Mouse (Mus musculus): ENCODE data around the gene 1190005I06Rik. TPM values are rescaled to one million over a fixed set of nuclear protein-coding genes. Genes with fewer than 3 reads are reported as not detected.
A peak's percentile ranks its signal among the peaks of the same experiment; 100 is the strongest.

The 1190005I06Rik gene
- 2.3 and 2.8 TPM in 2 replicates for polyA plus RNA-seq (2016; fragmentation: Nextera tagmentation; extraction: Ambion mirVana)

DNA sequence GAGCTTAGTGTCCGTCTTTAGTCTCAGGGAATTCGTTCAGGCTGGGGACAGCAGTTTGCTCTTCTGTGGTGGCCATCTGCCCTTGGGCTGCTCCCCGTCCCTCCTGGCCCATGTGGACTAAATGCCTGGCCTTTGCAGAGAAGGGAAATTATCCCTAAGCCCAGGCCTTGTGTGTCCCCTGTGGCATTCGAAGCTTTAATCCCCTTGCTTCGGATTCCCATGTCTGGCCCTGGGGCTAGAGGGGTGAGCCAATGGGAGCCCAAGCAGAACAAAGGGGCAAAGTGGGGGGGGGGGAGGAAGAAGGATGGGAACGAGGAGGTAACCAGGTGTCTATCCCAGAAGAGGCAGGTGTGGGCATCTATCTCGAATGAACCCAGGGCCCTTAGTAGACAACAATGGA is at the start of gene 1190005I06Rik:
1190005I06Rik (minus strand) TSS at position 101 of the 400 bp plus-strand sequence.
- Histone ChIP-seq H3K27me3 (ENCODE audit: poor library complexity, severe bottlenecking) (no peaks in the 10 kb centered on the region), H3K27ac (peak within 1 kb of the TSS; percentile 60; the same call in 1 of the 2 replicates), H3K36me3 (replicated peaks) (peaks cover 14% of the 10 kb centered on the region), H3K9me3 (no peaks in the 10 kb centered on the region), H3K4me1 (peaks cover 19% of the 10 kb centered on the region), H3K4me3 (no peak within 1 kb of the TSS)
- no peak for DNase-seq (ENCODE audit: extremely low spot score, low spot score)
- 32% methylated on average over 7 of the region's 7 CpGs for WGBS

DNA sequence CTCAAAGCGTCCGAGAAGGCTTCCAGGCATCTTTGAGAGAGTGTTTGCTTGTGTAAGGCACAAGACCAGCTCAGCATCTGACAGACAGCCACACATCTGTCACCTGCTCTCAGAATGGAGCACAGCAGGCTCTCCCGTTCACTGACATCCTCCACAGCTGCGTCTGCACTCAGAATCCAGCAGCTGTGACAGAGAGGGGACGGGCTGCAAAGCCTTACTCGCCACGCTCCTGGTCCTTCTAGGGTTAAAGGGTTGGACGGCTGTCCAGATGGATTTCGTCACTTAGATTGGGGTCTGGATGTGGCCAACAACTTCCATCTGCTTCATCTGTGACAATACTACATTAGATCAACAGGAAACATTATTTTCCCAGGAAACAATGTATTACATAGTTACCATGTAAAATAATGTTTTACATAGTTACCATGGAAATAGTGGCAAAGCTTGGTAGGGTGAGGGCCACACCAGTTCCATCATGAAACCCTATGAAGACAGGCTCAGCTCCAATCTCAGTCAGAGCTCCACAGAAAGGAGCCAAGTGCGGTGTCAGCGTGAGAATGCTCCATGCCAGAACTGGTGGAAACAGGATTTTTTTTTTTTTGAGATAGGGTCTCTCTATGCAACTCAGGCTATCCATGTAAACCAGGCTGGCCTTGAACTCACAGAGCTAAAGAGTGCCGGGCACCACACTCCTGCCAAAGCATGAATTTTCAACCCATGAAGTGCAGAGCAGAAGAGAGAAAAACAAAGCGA is 49.1 kb upstream of the 1190005I06Rik start:
- no peak overlapping the region for H3K4me3 ChIP-seq
- no peak overlapping the region for H3K27ac ChIP-seq
- H3K36me3 ChIP-seq (replicated peaks), result no peaks in the 10 kb centered on the region
- DNase-seq (ENCODE audit: extremely low spot score, low spot score), result no peak
- H3K9me3 ChIP-seq, result peaks cover 7% of the 10 kb centered on the region; the same call in 1 of the 2 replicates
- peaks cover 3% of the 10 kb centered on the region; the same call in 1 of the 2 replicates for H3K27me3 ChIP-seq (ENCODE audit: poor library complexity, severe bottlenecking)
- WGBS, result 76% methylated on average over 13 of the region's 13 CpGs
- H3K4me1 ChIP-seq, result peaks cover 14% of the 10 kb centered on the region

DNA sequence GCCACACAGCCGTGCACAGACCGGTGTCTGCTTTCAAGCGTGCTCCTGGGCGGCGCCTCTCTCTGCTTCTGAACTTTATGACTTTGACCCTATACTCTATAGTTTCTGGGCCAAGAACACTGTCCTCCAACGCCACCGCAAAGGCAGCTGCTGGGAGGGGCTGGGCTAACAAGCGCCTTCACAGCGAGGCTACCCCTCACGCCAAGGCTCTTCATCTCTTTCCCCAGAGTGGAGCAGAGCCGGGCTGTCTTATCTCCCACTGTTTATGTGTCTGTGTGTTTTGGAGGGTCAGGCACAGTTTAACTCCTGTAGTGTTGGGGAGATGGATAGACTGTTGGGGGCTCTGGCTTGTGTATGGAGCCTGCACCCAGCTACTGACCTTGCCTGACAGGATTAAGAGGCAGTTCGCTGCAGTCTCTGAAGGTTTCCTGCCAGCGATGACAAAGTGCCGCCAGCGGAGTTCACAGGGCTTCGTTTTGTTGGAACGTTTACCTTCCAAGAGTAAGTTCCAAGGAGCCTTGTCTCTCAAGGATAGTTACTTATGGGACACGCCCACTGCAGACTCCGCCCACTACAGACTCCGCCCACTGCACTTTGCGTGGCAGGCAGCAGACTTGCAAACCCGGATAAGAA is 46.5 kb upstream of the 1190005I06Rik start:
- no peak for DNase-seq (ENCODE audit: extremely low spot score, low spot score)
- Histone ChIP-seq H3K4me3 (no peak overlapping the region), H3K27ac (no peak overlapping the region), H3K9me3 (peaks cover 7% of the 10 kb centered on the region; the same call in 1 of the 2 replicates), H3K36me3 (replicated peaks) (no peaks in the 10 kb centered on the region), H3K4me1 (peaks cover 14% of the 10 kb centered on the region), H3K27me3 (ENCODE audit: poor library complexity, severe bottlenecking) (no peaks in the 10 kb centered on the region)
- WGBS, result 64% methylated on average over 22 of the region's 22 CpGs

GRCm38 (mm10) chr8:120692934-120693333 is 45.5 kb upstream of the 1190005I06Rik start:
- Histone ChIP-seq H3K27me3 (ENCODE audit: poor library complexity, severe bottlenecking) (peaks cover 5% of the 10 kb centered on the region; the same call in 1 of the 2 replicates), H3K4me3 (no peak overlapping the region), H3K9me3 (peaks cover 2% of the 10 kb centered on the region; the same call in 1 of the 2 replicates), H3K27ac (no peak overlapping the region), H3K4me1 (peaks cover 14% of the 10 kb centered on the region), H3K36me3 (replicated peaks) (no peaks in the 10 kb centered on the region)
- no peak for DNase-seq (ENCODE audit: extremely low spot score, low spot score)
- 73% methylated on average over 4 of the region's 4 CpGs for WGBS

DNA sequence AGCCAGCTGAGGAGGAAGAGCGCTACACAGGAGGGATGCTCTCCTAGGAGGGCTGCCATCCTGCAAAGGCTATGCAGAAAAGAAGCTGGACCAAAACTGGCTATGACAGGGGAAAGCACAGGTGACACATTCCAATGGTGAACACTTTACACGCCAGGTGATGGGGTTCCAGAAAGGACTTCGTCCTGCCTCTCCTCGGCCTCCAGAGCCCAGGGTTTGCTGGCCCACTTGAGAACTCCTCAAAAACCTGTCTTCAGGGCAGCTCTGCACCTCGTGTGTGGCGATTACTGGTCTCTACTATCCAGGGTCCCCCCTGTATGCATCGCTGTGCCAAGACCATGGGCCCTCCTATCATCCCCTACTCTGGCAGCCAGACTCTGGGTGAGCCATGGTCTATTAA is 41.1 kb upstream of the 1190005I06Rik start:
- Histone ChIP-seq H3K27me3 (ENCODE audit: poor library complexity, severe bottlenecking) (peaks cover 16% of the 10 kb centered on the region), H3K4me3 (no peak overlapping the region), H3K9me3 (no peaks in the 10 kb centered on the region), H3K27ac (no peak overlapping the region), H3K4me1 (0 out of 2 replicates have a peak, but pooled peaks cover 6% of the 10 kb centered on the region), H3K36me3 (replicated peaks) (no peaks in the 10 kb centered on the region)
- WGBS, result 91% methylated on average over 7 of the region's 7 CpGs
- no peak for DNase-seq (ENCODE audit: extremely low spot score, low spot score)

- Histone ChIP-seq H3K36me3 (replicated peaks) (no peaks in the 10 kb centered on the region), H3K9me3 (no peaks in the 10 kb centered on the region), H3K27ac (no peak overlapping the region), H3K27me3 (ENCODE audit: poor library complexity, severe bottlenecking) (peaks cover 23% of the 10 kb centered on the region), H3K4me3 (no peak overlapping the region), H3K4me1 (0 out of 2 replicates have a peak, but pooled peaks cover 6% of the 10 kb centered on the region)
- no peak for DNase-seq (ENCODE audit: extremely low spot score, low spot score)
- 84% methylated on average over 8 of the region's 8 CpGs for WGBS
Measured at GRCm38 (mm10) chr8:120687786-120688185, 40.4 kb upstream of the 1190005I06Rik start.

DNA sequence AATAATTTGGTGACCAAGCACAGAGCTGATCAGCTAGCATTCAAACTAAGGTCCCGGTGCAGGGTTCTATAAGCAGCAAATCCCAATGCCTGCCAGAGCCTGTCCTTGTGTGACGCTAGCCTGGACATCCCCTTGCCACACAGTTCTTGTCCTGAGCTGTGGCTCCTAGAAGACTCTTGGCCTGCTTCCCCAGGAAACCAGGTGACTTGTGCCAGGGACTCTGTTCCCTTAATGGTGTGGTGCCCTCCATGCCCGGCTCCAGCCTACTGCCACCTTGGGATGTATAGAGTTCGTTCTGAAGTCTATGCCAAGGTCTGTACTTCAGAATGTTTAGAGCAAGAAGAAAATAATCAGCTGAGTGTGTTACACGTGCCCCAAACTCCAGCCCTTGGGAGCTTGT is 39.1 kb upstream of the 1190005I06Rik start:
- H3K27me3 ChIP-seq (ENCODE audit: poor library complexity, severe bottlenecking), result peaks cover 29% of the 10 kb centered on the region
- H3K27ac ChIP-seq, result no peak overlapping the region
- WGBS, result 82% methylated on average over 5 of the region's 5 CpGs
- H3K36me3 ChIP-seq (replicated peaks), result no peaks in the 10 kb centered on the region
- 0 out of 2 replicates have a peak, but pooled peaks cover 6% of the 10 kb centered on the region for H3K4me1 ChIP-seq
- H3K9me3 ChIP-seq, result no peaks in the 10 kb centered on the region
- no peak overlapping the region for H3K4me3 ChIP-seq
- DNase-seq (ENCODE audit: extremely low spot score, low spot score), result no peak

DNA sequence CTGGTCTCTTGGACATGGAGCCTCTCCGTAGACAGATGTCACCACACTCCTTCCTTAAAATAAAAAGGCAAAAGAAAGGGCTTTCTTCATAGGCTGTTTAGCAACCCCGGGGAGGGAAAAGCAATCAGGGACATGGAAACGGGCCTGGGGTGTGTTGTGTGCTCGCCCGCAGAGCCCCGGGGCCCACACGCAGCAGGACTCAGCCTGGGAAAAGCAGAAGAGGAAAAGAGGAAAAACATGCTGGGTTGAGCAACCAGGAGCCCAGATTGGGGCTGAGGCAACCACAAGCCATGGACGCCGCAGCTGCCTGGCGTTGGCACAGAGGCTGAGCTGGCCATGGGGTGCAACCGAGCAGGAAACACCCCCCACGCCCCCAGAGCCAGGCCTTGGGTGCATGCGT is 38.6 kb upstream of the 1190005I06Rik start:
- 87% methylated on average over 13 of the region's 13 CpGs for WGBS
- Histone ChIP-seq H3K36me3 (replicated peaks) (no peaks in the 10 kb centered on the region), H3K4me3 (no peak overlapping the region), H3K4me1 (0 out of 2 replicates have a peak, but pooled peaks cover 6% of the 10 kb centered on the region), H3K27ac (no peak overlapping the region), H3K9me3 (no peaks in the 10 kb centered on the region), H3K27me3 (ENCODE audit: poor library complexity, severe bottlenecking) (peaks cover 29% of the 10 kb centered on the region)
- no peak for DNase-seq (ENCODE audit: extremely low spot score, low spot score)

DNA sequence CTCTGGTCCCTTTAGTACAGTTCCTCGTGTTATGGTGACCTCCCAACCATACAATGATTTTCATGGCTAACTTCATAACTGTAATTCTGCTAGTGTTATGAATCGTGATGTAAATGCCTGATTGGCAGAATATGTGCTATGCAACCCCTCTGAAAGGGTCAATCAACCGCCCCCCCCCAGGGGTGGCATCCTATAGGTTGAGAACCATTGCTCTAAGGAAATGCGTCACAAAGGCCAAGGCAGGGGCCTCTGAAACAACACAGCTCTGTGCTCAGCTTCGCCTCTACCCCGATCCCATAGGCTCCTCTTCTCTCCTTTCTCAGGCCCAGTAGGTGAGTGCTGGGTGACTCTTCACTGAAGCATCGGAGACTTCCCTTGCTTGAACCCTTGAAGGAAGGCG is 38.2 kb upstream of the 1190005I06Rik start:
- 0 out of 2 replicates have a peak, but pooled peaks cover 6% of the 10 kb centered on the region for H3K4me1 ChIP-seq
- no peak overlapping the region for H3K27ac ChIP-seq
- peaks cover 29% of the 10 kb centered on the region for H3K27me3 ChIP-seq (ENCODE audit: poor library complexity, severe bottlenecking)
- no peaks in the 10 kb centered on the region for H3K36me3 ChIP-seq (replicated peaks)
- no peaks in the 10 kb centered on the region for H3K9me3 ChIP-seq
- WGBS, result 82% methylated on average over 8 of the region's 8 CpGs
- DNase-seq (ENCODE audit: extremely low spot score, low spot score), result no peak
- H3K4me3 ChIP-seq, result no peak overlapping the region

DNA sequence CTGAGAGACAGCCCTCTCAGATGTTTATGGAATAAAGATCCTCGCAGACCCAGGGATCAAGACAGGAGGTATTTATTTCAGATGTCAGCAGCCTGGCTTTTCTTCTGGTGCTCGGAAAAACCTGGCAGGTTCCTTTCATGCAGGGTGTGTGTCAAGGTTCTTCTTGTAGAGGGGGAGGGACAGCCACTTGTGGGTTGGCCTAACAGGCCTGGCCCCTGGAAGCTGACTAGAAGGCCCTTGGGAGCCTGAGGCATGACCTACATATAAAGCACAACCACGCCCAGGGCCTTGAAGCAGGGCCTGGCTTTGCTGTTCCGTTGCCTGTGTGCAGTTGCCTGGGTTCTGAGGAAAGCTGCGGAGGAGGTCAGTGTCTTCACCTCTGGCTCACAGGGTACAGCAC is 37.7 kb upstream of the 1190005I06Rik start:
- Histone ChIP-seq H3K4me1 (0 out of 2 replicates have a peak, but pooled peaks cover 6% of the 10 kb centered on the region), H3K4me3 (no peak overlapping the region), H3K9me3 (no peaks in the 10 kb centered on the region), H3K27ac (no peak overlapping the region), H3K27me3 (ENCODE audit: poor library complexity, severe bottlenecking) (peaks cover 29% of the 10 kb centered on the region), H3K36me3 (replicated peaks) (no peaks in the 10 kb centered on the region)
- 82% methylated on average over 5 of the region's 5 CpGs for WGBS
- no peak for DNase-seq (ENCODE audit: extremely low spot score, low spot score)

DNA sequence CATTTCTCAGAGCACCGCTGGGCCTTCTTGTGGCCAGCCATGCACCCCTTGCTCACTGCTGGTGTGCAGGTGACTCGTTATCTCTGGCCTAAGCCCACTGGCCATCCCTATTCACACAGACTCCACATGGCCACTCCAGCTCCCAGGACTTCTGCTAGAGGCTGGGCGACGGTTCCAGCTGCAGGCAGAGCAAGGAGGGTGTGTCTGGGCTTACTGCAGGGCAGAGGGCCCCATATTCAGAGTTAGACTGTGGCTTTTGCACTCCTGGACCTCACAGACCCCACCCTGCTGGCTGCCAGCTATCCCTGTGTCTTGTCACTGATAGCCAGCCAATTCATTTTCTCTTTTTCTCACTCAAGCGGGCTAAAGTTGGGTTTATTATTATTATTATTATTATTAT is 36.6 kb upstream of the 1190005I06Rik start:
- no peaks in the 10 kb centered on the region for H3K9me3 ChIP-seq
- no peak overlapping the region for H3K27ac ChIP-seq
- WGBS, result 59% methylated on average over 5 of the region's 5 CpGs
- no peak overlapping the region for H3K4me3 ChIP-seq
- H3K4me1 ChIP-seq, result 0 out of 2 replicates have a peak, but pooled peaks cover 6% of the 10 kb centered on the region
- no peak for DNase-seq (ENCODE audit: extremely low spot score, low spot score)
- no peaks in the 10 kb centered on the region for H3K36me3 ChIP-seq (replicated peaks)
- H3K27me3 ChIP-seq (ENCODE audit: poor library complexity, severe bottlenecking), result peaks cover 35% of the 10 kb centered on the region

- peak; percentile 47 for DNase-seq (ENCODE audit: extremely low spot score, low spot score)
- no peaks in the 10 kb centered on the region for H3K36me3 ChIP-seq (replicated peaks)
- peaks cover 35% of the 10 kb centered on the region for H3K27me3 ChIP-seq (ENCODE audit: poor library complexity, severe bottlenecking)
- 18% methylated on average over 10 of the region's 10 CpGs for WGBS
- peaks cover 8% of the 10 kb centered on the region; the same call in 1 of the 2 replicates for H3K4me1 ChIP-seq
- H3K27ac ChIP-seq, result no peak overlapping the region
- no peak overlapping the region for H3K4me3 ChIP-seq
- no peaks in the 10 kb centered on the region for H3K9me3 ChIP-seq
Measured at GRCm38 (mm10) chr8:120683602-120684001, 36.2 kb upstream of the 1190005I06Rik start.

DNA sequence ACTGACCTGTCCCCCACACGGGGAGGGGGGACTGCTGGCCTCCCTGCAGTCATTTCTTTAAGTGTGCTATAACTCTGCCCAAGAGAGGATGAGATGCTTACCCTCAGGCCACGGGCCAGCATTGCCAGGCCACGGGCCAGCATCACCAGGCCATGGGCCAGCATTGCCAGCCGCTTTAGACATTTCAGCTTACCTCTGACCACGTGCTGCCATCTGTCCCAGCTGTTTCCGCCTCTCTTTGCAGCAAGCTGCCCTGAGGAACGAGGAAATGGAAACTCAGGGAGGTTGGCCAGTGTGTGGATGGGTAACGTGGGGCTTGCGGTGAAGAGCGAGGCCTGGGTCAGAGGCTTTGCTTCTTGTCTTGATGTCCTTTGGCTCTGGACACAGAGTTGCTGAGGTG is 33.7 kb upstream of the 1190005I06Rik start:
- Histone ChIP-seq H3K27ac (no peak overlapping the region), H3K4me1 (peaks cover 9% of the 10 kb centered on the region; the same call in 1 of the 2 replicates), H3K4me3 (no peak overlapping the region), H3K9me3 (no peaks in the 10 kb centered on the region), H3K27me3 (ENCODE audit: poor library complexity, severe bottlenecking) (peaks cover 24% of the 10 kb centered on the region), H3K36me3 (replicated peaks) (no peaks in the 10 kb centered on the region)
- WGBS, result 85% methylated on average over 10 of the region's 10 CpGs
- DNase-seq (ENCODE audit: extremely low spot score, low spot score), result no peak

All from forebrain, embryonic 10.5 days (tissue).